Mouse (Mus musculus): ENCODE data around the gene Prkch. TPM values are rescaled to one million over a fixed set of nuclear protein-coding genes. Genes with fewer than 3 reads are reported as not detected.
A peak's percentile ranks its signal among the peaks of the same experiment; 100 is the strongest.

The Prkch gene
- polyA plus RNA-seq, 1 experiment from 2014 or later, result 8.0 TPM

GRCm38 (mm10) chr12:73602974-73603373 lies 18.4 kb downstream of the Prkch start:
- Histone ChIP-seq H3K4me1 (ENCODE audit: control insufficient read depth, insufficient read depth, low read length) (peaks cover 4% of the 10 kb centered on the region), H3K4me2 (ENCODE audit: low read depth, low read length) (no peak overlapping the region), H3K9ac (replicated peaks; ENCODE audit: low read depth, low read length) (no peak overlapping the region), H3K27me3 (ENCODE audit: control insufficient read depth, insufficient read depth, low read length) (no peaks in the 10 kb centered on the region), H3K36me3 (ENCODE audit: control insufficient read depth, insufficient read depth, low read length) (no peaks in the 10 kb centered on the region), H3K9me3 (ENCODE audit: control insufficient read depth, low read length) (no peaks in the 10 kb centered on the region), H3K27ac (ENCODE audit: low read depth, low read length) (no peak overlapping the region), H3K4me3 (ENCODE audit: low read depth, low read length) (no peak overlapping the region)
- WGBS, result 84% methylated on average over 7 of the region's 7 CpGs
- no peak for ATAC-seq (ENCODE audit: low read depth)

DNA sequence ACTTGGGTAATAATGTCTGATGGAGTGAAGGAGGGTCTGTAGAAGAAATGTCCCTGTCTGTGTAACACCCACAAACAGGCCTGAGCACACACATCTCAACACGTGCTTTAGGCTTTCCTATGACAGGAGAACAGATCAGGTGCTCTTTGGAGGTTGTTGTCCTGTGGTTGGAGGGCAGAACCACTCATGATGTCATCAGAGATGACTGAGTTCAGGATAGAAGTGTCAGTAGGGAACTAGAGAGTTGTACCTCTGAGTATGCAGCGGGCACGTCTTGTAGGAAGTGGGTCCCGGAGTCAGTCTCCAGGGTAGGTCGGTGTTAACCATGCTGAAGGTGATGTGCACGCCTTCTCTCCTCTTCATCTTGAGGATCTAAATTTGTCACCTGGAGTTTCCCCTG lies 19.1 kb downstream of the Prkch start:
- ATAC-seq (ENCODE audit: low read depth), result no peak
- no peak overlapping the region for H3K9ac ChIP-seq (replicated peaks; ENCODE audit: low read depth, low read length)
- H3K4me1 ChIP-seq (ENCODE audit: control insufficient read depth, insufficient read depth, low read length), result peaks cover 7% of the 10 kb centered on the region
- H3K4me2 ChIP-seq (ENCODE audit: low read depth, low read length), result no peak overlapping the region
- H3K27ac ChIP-seq (ENCODE audit: low read depth, low read length), result no peak overlapping the region
- H3K36me3 ChIP-seq (ENCODE audit: control insufficient read depth, insufficient read depth, low read length), result no peaks in the 10 kb centered on the region
- 93% methylated on average over 6 of the region's 6 CpGs for WGBS
- H3K9me3 ChIP-seq (ENCODE audit: control insufficient read depth, low read length), result no peaks in the 10 kb centered on the region
- H3K27me3 ChIP-seq (ENCODE audit: control insufficient read depth, insufficient read depth, low read length), result no peaks in the 10 kb centered on the region
- no peak overlapping the region for H3K4me3 ChIP-seq (ENCODE audit: low read depth, low read length)

DNA sequence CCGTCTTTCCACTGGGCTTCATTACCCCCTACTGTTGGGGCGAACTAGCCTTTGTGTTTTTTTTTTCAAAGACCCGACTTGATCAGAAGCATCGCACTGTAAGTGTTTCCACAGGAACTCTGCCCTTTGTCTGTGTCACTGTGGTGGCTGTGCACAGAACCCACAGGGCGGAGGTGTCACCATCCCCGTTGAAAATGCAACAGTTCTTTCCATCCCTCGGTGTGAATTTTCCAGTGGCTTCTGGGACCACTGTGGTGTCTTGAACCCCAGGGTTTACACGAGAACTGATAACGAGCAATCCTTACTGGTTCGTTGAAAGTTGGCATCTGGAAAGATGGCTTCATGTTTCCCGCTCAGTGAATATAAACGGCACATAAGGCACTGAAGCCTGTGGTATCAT lies 20.2 kb downstream of the Prkch start:
- 79% methylated on average over 12 of the region's 12 CpGs for WGBS
- Histone ChIP-seq H3K4me3 (ENCODE audit: low read depth, low read length) (no peak overlapping the region), H3K4me1 (ENCODE audit: control insufficient read depth, insufficient read depth, low read length) (peaks cover 7% of the 10 kb centered on the region), H3K27me3 (ENCODE audit: control insufficient read depth, insufficient read depth, low read length) (no peaks in the 10 kb centered on the region), H3K9ac (replicated peaks; ENCODE audit: low read depth, low read length) (no peak overlapping the region), H3K27ac (ENCODE audit: low read depth, low read length) (no peak overlapping the region), H3K9me3 (ENCODE audit: control insufficient read depth, low read length) (no peaks in the 10 kb centered on the region), H3K36me3 (ENCODE audit: control insufficient read depth, insufficient read depth, low read length) (no peaks in the 10 kb centered on the region), H3K4me2 (ENCODE audit: low read depth, low read length) (no peak overlapping the region)
- ATAC-seq (ENCODE audit: low read depth), result no peak

DNA sequence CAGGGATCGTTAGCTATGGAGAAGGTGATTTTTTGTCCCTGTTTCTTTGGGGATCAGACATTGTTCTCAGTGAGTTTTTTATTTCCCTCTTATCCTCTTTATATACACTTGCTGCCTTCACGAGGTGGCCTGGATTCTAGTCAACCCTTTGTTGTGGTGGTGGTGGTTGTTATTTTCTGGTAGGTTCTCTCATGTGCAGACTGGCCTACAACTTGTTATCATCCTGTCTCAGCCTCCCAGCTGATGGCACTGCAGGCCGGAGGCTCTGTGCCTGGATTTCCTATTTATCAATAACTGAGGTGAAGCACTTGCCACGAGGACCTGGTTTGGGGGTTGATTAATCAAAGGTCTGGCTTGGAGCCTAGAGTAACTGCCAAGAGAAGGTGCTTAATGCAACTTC lies 20.6 kb downstream of the Prkch start:
- 76% methylated on average over 4 of the region's 4 CpGs for WGBS
- H3K9me3 ChIP-seq (ENCODE audit: control insufficient read depth, low read length), result no peaks in the 10 kb centered on the region
- ATAC-seq (ENCODE audit: low read depth), result no peak
- no peaks in the 10 kb centered on the region for H3K36me3 ChIP-seq (ENCODE audit: control insufficient read depth, insufficient read depth, low read length)
- H3K4me3 ChIP-seq (ENCODE audit: low read depth, low read length), result no peak overlapping the region
- no peaks in the 10 kb centered on the region for H3K27me3 ChIP-seq (ENCODE audit: control insufficient read depth, insufficient read depth, low read length)
- H3K4me2 ChIP-seq (ENCODE audit: low read depth, low read length), result no peak overlapping the region
- no peak overlapping the region for H3K27ac ChIP-seq (ENCODE audit: low read depth, low read length)
- no peak overlapping the region for H3K9ac ChIP-seq (replicated peaks; ENCODE audit: low read depth, low read length)
- H3K4me1 ChIP-seq (ENCODE audit: control insufficient read depth, insufficient read depth, low read length), result peaks cover 9% of the 10 kb centered on the region

GRCm38 (mm10) chr12:73607381-73608064 lies 22.9 kb downstream of the Prkch start:
- no peaks in the 10 kb centered on the region for H3K27me3 ChIP-seq (ENCODE audit: control insufficient read depth, insufficient read depth, low read length)
- H3K4me3 ChIP-seq (ENCODE audit: low read depth, low read length), result no peak overlapping the region
- no peak overlapping the region for H3K4me2 ChIP-seq (ENCODE audit: low read depth, low read length)
- H3K4me1 ChIP-seq (ENCODE audit: control insufficient read depth, insufficient read depth, low read length), result peaks cover 15% of the 10 kb centered on the region
- no peaks in the 10 kb centered on the region for H3K9me3 ChIP-seq (ENCODE audit: control insufficient read depth, low read length)
- 0 out of 2 replicates have a peak, but pooled peaks have one; percentile 19 for ATAC-seq (ENCODE audit: low read depth)
- no peaks in the 10 kb centered on the region for H3K36me3 ChIP-seq (ENCODE audit: control insufficient read depth, insufficient read depth, low read length)
- WGBS, result 46% methylated on average over 13 of the region's 13 CpGs
- H3K9ac ChIP-seq (replicated peaks; ENCODE audit: low read depth, low read length), result no peak overlapping the region
- H3K27ac ChIP-seq (ENCODE audit: low read depth, low read length), result no peak overlapping the region

DNA sequence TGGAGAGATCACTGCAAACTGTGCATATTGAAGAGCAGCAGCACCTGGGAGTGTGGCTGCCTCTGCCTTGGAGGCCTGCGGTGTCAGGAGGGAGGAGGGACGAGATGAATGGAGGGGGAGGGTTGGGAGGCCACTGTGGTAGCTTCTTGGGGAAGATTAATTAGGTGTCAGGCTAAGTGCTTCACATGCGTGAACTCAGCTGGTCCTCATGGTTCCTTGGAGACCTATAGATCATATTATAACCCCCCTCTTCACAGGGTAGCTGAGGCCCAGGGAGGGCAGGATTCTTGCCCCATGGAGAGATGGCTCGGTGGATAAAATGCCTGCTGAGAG lies 23.4 kb downstream of the Prkch start:
- H3K4me2 ChIP-seq (ENCODE audit: low read depth, low read length), result no peak overlapping the region
- H3K36me3 ChIP-seq (ENCODE audit: control insufficient read depth, insufficient read depth, low read length), result no peaks in the 10 kb centered on the region
- ATAC-seq (ENCODE audit: low read depth), result peak; percentile 77; the same call in 1 of the 2 replicates
- no peaks in the 10 kb centered on the region for H3K9me3 ChIP-seq (ENCODE audit: control insufficient read depth, low read length)
- peaks cover 15% of the 10 kb centered on the region for H3K4me1 ChIP-seq (ENCODE audit: control insufficient read depth, insufficient read depth, low read length)
- WGBS, result under 1% methylated on average over 4 of the region's 4 CpGs
- no peak overlapping the region for H3K27ac ChIP-seq (ENCODE audit: low read depth, low read length)
- H3K27me3 ChIP-seq (ENCODE audit: control insufficient read depth, insufficient read depth, low read length), result no peaks in the 10 kb centered on the region
- no peak overlapping the region for H3K4me3 ChIP-seq (ENCODE audit: low read depth, low read length)
- no peak overlapping the region for H3K9ac ChIP-seq (replicated peaks; ENCODE audit: low read depth, low read length)

DNA sequence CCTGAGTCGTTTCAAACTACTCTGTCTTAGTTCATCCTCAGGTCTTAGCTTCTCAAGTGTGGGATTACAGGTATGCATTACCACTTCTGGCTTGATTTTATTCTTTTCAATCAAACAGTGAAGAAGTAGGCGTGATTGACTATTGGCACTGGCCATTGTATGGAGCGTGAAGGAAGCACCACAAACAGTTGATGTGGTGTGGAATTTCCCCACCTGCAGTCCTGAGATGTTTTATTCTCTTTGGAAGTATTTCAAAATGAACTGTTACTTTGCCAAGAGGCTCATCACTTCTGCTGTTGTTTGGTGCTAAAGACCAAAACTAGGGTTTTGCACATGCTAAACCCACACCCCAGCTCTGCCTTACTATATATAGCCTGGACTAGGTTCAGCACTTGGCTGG lies 24.7 kb downstream of the Prkch start:
- Histone ChIP-seq H3K9ac (replicated peaks; ENCODE audit: low read depth, low read length) (no peak overlapping the region), H3K27me3 (ENCODE audit: control insufficient read depth, insufficient read depth, low read length) (no peaks in the 10 kb centered on the region), H3K4me3 (ENCODE audit: low read depth, low read length) (no peak overlapping the region), H3K4me2 (ENCODE audit: low read depth, low read length) (no peak overlapping the region), H3K4me1 (ENCODE audit: control insufficient read depth, insufficient read depth, low read length) (peaks cover 15% of the 10 kb centered on the region), H3K27ac (ENCODE audit: low read depth, low read length) (no peak overlapping the region), H3K36me3 (ENCODE audit: control insufficient read depth, insufficient read depth, low read length) (no peaks in the 10 kb centered on the region), H3K9me3 (ENCODE audit: control insufficient read depth, low read length) (no peaks in the 10 kb centered on the region)
- WGBS, result 92% methylated on average over 3 of the region's 3 CpGs
- no peak for ATAC-seq (ENCODE audit: low read depth)

- peaks cover 15% of the 10 kb centered on the region for H3K4me1 ChIP-seq (ENCODE audit: control insufficient read depth, insufficient read depth, low read length)
- H3K27ac ChIP-seq (ENCODE audit: low read depth, low read length), result no peak overlapping the region
- no peak overlapping the region for H3K4me2 ChIP-seq (ENCODE audit: low read depth, low read length)
- no peak overlapping the region for H3K9ac ChIP-seq (replicated peaks; ENCODE audit: low read depth, low read length)
- peak; percentile 42; the same call in 1 of the 2 replicates for ATAC-seq (ENCODE audit: low read depth)
- no peaks in the 10 kb centered on the region for H3K9me3 ChIP-seq (ENCODE audit: control insufficient read depth, low read length)
- no peaks in the 10 kb centered on the region for H3K36me3 ChIP-seq (ENCODE audit: control insufficient read depth, insufficient read depth, low read length)
- H3K27me3 ChIP-seq (ENCODE audit: control insufficient read depth, insufficient read depth, low read length), result no peaks in the 10 kb centered on the region
- no peak overlapping the region for H3K4me3 ChIP-seq (ENCODE audit: low read depth, low read length)
- WGBS, result 49% methylated on average over 18 of the region's 18 CpGs
Measured at GRCm38 (mm10) chr12:73609676-73610545, 25.3 kb downstream of the Prkch start.

- Histone ChIP-seq H3K4me3 (ENCODE audit: low read depth, low read length) (no peak overlapping the region), H3K4me1 (ENCODE audit: control insufficient read depth, insufficient read depth, low read length) (peaks cover 15% of the 10 kb centered on the region), H3K27me3 (ENCODE audit: control insufficient read depth, insufficient read depth, low read length) (no peaks in the 10 kb centered on the region), H3K4me2 (ENCODE audit: low read depth, low read length) (no peak overlapping the region), H3K27ac (ENCODE audit: low read depth, low read length) (no peak overlapping the region), H3K9ac (replicated peaks; ENCODE audit: low read depth, low read length) (no peak overlapping the region), H3K36me3 (ENCODE audit: control insufficient read depth, insufficient read depth, low read length) (no peaks in the 10 kb centered on the region), H3K9me3 (ENCODE audit: control insufficient read depth, low read length) (no peaks in the 10 kb centered on the region)
- ATAC-seq (ENCODE audit: low read depth), result no peak
- 77% methylated on average over 8 of the region's 8 CpGs for WGBS
Measured at GRCm38 (mm10) chr12:73610831-73611370, 26.3 kb downstream of the Prkch start.

All from neural tube, embryonic 14.5 days (tissue).